Mouse (Mus musculus): ENCODE measurements at regions not wholly inside any gene's neighbourhood (a gene's known extent, or its start where the extent isn't known, plus 50 kb on each side); places are given as distances from the start of the nearest gene placed in this dataset.
A peak's percentile ranks its signal among the peaks of the same experiment; 100 is the strongest.
"Not testable (repeated sequence)": the region's sequence is repeated elsewhere in the genome, so short reads cannot be mapped to it uniquely, and the experiment has no call there.

- DNase-seq = no peak
Measured at GRCm38 (mm10) chr10:53482919-53483318, 103.2 kb upstream of the Cep85l start.

DNA sequence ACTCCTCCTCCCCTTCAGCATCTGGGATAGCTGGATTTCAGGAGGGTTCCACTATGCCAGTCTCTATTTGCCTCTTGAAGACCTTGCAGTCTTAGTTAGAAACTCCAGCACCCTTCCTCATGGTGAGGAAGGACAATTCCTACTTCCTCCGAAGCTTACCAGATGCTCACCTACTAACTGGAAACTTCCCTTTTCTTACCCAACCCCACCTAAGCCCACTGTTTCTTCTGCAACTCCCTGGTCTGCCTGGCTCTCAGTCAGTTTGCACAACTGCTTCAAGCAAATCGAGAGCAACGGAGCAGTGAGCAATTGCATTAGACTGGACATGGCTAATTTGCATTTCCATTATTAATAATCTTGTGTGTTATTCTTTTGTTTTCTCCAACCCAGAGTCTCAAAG, 90.5 kb upstream of the Cep85l start:
- no peak for DNase-seq

DNA sequence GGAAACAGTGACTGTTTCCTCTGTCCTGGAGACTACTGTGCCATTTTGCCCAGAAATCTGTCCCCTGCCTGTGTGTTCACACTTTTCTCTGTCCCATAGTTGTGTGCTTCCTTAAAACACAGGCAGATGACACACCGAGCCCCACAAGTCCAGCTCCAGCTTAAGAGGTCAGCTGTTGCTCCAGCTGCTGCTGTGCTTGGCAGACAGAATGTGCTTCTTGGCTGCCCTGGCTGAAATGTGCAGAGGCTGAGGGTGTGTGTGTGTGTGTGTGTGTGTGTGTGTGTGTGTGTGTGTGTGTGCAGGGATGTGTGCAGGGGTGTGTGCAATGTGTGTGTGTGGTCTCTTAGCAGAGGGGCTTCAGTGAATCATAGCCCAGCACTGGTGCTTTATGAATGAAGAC, 89.9 kb upstream of the Cep85l start:
- no peak for DNase-seq

DNA sequence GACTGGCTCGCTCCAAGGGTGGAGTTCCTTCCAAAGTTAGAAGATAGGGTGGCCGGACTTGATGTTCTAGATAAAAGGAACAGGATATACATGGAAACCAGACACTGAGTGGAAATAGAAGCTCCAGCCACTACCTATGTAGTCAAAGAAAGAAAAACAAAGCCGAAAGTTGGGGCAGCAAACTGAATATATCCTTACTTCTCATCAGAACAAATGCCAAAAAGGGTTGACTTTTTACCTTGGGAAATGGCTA, 88.5 kb upstream of the Cep85l start:
- DNase-seq = no peak

- no peak for DNase-seq
Measured at GRCm38 (mm10) chr10:53467472-53468292, 87.9 kb upstream of the Cep85l start.

GRCm38 (mm10) chr10:53466851-53467250, 87.1 kb upstream of the Cep85l start:
- DNase-seq = peak; percentile 4 to 34

DNA sequence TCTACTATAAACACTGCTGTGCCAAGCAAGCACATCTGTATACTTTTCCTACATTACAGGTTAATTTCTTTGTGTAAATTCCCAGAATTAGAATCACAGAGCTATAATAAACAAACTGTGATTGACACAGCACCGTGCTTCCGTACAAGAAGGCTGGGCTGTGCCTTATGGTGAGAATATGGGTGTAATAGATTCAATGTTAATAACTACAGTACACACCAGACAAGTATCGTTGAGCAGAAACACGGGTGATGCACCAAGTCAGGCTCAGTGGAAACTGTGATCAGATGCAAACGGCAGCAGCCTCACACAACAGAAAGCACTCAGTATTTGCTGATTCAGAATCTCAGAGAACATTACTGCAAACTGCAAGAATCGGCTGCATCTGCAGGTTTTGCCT, 86.5 kb upstream of the Cep85l start:
- no peak for DNase-seq

DNA sequence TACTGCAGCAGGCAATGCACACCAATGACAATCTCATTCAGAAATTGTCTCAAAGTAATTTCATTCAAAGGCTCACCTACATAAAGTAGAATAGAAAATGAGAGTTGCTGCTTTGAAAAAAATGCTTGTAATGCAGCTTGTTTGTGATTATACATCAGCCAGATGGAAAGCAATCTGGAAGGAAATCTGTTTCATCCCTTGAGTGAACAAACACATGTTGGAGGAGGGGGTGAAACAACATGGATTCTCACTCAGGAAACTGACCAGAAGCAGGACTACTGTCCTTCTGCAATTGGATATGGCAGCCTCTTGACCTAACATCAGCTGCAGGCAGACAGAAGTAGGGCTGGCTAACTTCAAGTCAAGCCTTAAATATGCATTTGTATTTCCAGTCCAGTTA, 84.8 kb upstream of the Cep85l start:
- no peak for DNase-seq

GRCm38 (mm10) chr10:53464006-53464405, 84.3 kb upstream of the Cep85l start:
- peak; percentile 29 to 34 for DNase-seq

DNA sequence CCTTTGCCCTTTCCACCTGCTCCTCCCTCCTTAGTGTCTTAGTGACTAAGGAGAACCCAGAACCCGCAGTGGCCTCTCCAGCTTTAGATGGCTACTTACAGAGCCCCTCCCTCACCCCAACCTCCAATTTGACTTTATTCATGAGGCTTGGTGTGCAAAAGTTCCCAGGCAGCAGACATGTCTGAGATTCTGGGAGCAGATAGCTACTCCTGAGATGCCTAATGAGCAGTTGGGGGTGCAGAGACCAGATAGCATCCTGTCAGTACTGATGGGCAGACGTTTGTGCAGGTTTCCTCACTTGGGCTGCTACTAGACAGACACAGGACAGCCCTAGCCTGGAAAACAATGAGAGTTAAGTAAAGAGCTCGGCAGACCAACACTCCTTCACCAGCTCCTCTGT, 83.7 kb upstream of the Cep85l start:
- DNase-seq = no peak

DNA sequence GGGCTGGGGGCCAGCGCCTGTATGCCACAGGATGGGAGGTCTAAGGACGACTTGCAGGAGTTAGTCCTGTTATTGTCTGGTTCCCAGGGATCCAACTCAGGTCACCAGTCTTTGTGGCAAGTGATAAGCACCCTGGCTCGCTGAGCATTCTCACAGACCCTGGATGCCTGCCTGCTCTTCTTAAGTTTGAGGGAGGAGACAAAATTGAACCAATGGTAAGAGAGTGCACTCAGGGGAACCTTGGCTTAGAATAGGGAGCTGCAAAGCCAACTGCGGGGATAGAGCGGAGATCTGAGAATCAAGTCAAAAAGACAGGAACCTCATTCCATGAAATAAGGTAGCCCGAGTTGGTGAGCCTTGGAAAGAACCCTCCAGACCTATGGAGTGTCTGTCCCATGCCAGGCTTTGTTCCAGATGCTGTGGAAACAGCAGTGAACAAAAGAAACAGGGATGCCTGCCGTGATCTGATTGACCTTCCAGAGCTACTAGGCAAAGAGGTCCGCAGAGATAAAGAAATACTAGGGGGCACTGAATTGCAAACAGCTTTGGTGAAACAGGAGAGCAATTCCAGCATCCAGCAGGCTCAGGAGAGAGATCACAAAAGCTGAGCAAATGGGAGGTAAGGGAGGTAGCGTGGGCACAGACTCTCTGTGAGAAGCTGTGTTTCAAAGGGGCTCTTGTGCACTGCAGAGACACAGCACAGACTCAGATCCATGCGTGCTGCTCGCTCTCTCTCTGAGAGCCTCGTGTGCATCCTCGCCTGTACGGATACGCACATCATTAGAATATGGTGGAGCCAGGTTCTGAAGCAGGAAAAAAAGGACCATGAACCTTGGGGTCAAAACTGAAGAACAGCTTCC, 82.9 kb upstream of the Cep85l start:
- DNase-seq = no peak

DNA sequence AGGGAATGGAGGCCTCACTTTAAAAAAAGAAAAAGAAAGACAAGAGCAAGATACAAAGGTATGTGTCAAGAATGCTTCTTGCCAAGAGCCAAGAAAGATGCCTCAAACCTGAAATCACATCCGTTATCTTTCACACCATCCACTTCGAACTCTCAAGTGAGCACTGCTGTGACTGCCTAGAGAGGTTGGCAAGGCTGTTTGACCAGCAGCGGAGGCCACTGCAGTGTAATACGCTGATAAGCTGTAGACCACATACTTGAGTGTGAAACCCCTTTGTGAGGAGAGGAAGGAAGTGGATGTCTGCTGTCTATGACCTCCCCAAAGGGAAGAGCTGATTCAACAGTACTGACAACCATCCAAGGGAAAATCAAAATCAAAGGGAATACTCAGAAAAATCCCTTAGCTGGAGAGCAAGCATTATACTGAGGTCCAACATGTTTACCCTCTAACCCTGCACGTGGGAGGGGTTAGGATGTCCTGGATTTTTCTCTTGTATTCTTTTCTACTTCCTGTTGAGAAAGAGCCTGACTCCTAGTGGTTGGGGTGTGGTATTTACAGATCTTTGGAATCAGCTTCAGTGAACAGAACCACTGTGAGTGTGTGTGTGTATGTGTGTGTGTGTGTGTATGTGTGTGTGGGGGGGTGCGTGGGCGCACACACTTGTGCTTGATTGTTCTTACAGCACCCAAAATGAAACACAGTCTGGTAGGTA, 81.5 kb upstream of the Cep85l start:
- DNase-seq = peak in 1 of 2 experiments; percentile 3

GRCm38 (mm10) chr10:53459706-53460105, 80.0 kb upstream of the Cep85l start:
- DNase-seq = not testable (repeated sequence)

DNA sequence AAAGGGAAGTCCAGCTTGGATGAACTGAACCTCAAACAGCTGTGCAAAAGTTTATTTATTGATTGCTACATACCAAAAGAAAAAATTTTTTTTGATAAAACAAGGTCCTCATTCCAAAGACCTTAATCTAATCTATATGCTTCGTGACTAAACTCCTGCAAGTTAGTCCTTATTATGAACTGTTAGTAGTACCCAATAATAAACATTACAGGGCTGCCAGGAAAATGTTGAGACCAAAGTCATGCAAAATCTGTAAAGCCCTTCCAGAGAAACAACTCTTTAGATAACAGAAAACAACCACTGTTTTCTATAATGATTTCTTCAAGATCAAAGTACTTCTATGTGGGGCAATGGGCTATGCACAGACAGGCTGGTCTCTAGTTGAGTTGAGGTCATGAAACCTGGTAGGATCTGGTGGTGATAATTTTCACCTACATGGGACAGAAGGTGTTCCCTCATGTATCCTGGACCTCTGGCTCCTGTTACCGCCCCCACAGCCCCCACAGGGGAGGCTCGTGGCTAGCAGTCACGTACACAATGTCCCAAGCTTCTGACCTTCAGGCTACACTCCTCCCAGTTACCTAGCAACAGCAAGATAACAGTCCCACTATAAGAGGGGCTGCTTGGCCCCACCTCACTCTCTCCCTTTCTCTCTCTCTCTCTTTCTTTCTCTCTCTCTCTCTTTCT, 76.4 kb upstream of the Cep85l start:
- DNase-seq = no peak

- DNase-seq = no peak
Measured at GRCm38 (mm10) chr10:53444789-53445188, 65.0 kb upstream of the Cep85l start.

GRCm38 (mm10) chr10:53443443-53443842, 63.7 kb upstream of the Cep85l start:
- no peak for DNase-seq

GRCm38 (mm10) chr10:53442912-53443311, 63.2 kb upstream of the Cep85l start:
- DNase-seq = no peak

- DNase-seq = no peak
Measured at GRCm38 (mm10) chr10:53440251-53440650, 60.5 kb upstream of the Cep85l start.

DNA sequence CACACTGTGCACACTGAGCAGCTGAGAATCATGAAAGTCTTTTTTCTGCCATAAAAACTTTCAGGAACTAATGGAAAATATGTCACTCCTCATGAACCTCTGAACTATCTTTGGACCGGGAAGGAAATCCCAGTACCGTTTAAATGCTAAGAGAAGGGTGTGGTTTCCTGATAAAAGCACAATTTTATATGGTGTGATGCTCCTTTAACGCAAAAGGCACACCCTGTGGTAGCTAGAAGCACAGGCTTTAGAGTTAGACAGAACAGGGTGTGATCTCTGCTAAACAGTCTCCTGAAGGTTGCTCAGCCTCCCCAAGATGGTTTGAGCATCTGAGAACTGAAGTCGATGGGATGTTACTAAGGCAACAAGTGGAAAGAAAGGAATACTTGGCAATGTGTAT, 58.6 kb upstream of the Cep85l start:
- peak in 1 of 2 experiments; percentile 22 for DNase-seq

DNA sequence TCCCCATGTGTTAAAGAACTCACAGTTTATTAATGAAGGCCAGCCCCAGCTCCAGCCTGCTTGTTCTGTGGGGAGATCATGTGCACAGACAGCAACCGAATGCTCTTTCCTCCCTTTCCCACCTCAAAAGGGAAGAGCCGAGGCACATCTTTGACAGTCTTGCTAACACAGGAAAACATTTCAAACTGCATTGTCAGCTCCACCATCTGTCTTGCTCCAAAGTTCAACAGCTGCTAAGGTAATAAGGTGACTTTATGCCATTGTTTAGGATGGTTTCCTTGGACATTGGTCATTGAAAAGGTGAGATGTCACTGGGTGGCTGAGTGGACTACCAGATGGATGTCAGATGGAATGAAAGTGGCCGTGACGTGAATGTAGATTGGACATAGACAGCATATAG, 58.0 kb upstream of the Cep85l start:
- DNase-seq = no peak

DNA sequence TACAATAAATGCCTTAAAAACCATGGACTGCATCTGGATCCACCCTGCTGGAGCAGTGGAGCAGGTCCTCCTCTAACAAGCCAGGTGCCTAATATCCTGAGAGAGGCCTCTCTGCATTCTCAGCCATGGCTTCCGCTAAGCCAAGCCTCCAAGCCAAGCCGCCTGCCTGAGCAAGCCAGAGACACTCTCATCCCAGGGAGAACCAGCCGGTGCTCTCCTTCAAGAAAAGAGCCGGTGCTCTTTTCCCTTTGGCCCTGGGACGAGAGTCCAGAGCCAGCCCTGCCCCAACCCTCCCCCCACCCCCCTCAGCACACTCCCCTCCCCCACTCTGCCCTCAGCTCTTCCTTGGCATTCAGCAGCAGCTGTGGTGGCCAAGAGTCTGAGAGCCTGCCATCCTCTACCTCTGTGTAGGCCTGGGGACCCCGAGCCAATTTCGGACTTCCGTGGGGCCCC, 56.3 kb upstream of the Cep85l start:
- DNase-seq = peak; percentile 4 to 22

GRCm38 (mm10) chr10:53435181-53435874, 55.6 kb upstream of the Cep85l start:
- DNase-seq = peak; percentile 74 to 80

Measured in kidney, adult 8-10 months (tissue).